Mouse (Mus musculus) right cerebral cortex, postnatal 4 days (tissue): ENCODE measurements around the gene Exoc4.
A peak's percentile ranks its signal among the peaks of the same experiment; 100 is the strongest.

ENCODE experiments used
- DNase-seq: peaks from one replicate; pipeline ENCODE4 v3.0.0-alpha.2; 2022

Exoc4 gene

GRCm38 (mm10) chr6:33963092-33963491 is 714.2 kb downstream of the Exoc4 start:
- DNase-seq: no peak

GRCm38 (mm10) chr6:33965571-33965970 is 716.7 kb downstream of the Exoc4 start:
- DNase-seq: no peak

- DNase-seq: no peak
These were observed 719.9 kb downstream of the Exoc4 start for GRCm38 (mm10) chr6:33968746-33969145.

- DNase-seq: no peak
These were observed 723.9 kb downstream of the Exoc4 start for GRCm38 (mm10) chr6:33972801-33973200.

- DNase-seq: no peak
These were observed 727.7 kb downstream of the Exoc4 start for GRCm38 (mm10) chr6:33976576-33976975.

GRCm38 (mm10) chr6:33977448-33977847 is 728.6 kb downstream of the Exoc4 start:
- DNase-seq: no peak

- DNase-seq: no peak
These were observed 729.0 kb downstream of the Exoc4 start for GRCm38 (mm10) chr6:33977880-33978279.

- DNase-seq: no peak
These were observed 733.8 kb downstream of the Exoc4 start for GRCm38 (mm10) chr6:33982709-33983108.

GRCm38 (mm10) chr6:33987132-33987531 is 738.2 kb downstream of the Exoc4 start:
- DNase-seq: no peak

GRCm38 (mm10) chr6:33992213-33993034 is 743.5 kb downstream of the Exoc4 start:
- DNase-seq: peak; percentile 15

GRCm38 (mm10) chr6:33993842-33994241 is 745.0 kb downstream of the Exoc4 start:
- DNase-seq: no peak

GRCm38 (mm10) chr6:33998590-33998989 is 749.7 kb downstream of the Exoc4 start:
- DNase-seq: no peak

GRCm38 (mm10) chr6:33999530-33999929 is 750.6 kb downstream of the Exoc4 start:
- DNase-seq: no peak

- DNase-seq: no peak
These were observed 751.8 kb downstream of the Exoc4 start for GRCm38 (mm10) chr6:34000644-34001043.

GRCm38 (mm10) chr6:34003033-34003432 is 754.1 kb downstream of the Exoc4 start:
- no peak for DNase-seq

GRCm38 (mm10) chr6:34013469-34013868 is 764.6 kb downstream of the Exoc4 start:
- no peak for DNase-seq
